Mouse (Mus musculus) bone marrow, adult 2 months (tissue): ENCODE data around the gene Hist2h2ab.

Experiments
- CTCF ChIP-seq: fragments of 200-500 bp; IDR thresholded peaks from 2 replicates; pipeline ENCODE4 v1.5.1; 2011; ENCODE audit warnings: low read length, control low read depth; ENCODE audit not compliant: control insufficient read depth, insufficient read depth
- POLR2A ChIP-seq: fragments of 200-500 bp; IDR thresholded peaks from 2 replicates; pipeline ENCODE4 v1.6.1; 2011; ENCODE audit warnings: low read depth, mild to moderate bottlenecking, control low read depth, low read length, borderline replicate concordance; ENCODE audit not compliant: control insufficient read depth

GRCm38 (mm10) chr3:96178427-96178826 is 41.2 kb upstream of the Hist2h2ab start:
- no peak for TF ChIP-seq CTCF
- no peak for TF ChIP-seq POLR2A
